Mouse (Mus musculus) brain, embryonic 18.5 days (tissue): ENCODE measurements around the gene Clta.
"Not testable (repeated sequence)": the region's sequence is repeated elsewhere in the genome, so short reads cannot be mapped to it uniquely, and the experiment has no call there.

Source experiments
- DNase-seq: peaks from one replicate; pipeline ENCODE4 v3.0.0-alpha.2; 2012; ENCODE audit warnings: low read depth, low spot score

Clta gene

DNA sequence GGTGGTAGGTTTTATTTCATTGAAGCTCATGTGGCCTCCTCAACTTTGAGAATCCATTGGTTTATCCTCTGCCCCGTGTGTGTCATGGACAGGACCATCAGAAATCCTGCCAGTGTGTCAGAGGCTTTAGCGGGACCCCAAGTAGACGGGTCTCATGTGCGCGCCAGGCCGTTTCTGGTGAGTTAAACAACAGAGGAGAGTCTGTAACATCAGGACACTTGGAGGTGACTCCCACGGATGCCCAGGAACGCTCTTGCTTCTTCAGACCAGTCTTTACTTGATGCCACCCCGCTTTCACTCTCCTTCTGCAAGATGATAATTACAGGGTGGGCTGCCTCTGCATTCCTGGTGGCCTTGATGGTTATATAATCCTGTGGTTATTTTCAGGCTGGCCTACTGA is 19.4 kb downstream of the Clta start:
- no peak for DNase-seq

DNA sequence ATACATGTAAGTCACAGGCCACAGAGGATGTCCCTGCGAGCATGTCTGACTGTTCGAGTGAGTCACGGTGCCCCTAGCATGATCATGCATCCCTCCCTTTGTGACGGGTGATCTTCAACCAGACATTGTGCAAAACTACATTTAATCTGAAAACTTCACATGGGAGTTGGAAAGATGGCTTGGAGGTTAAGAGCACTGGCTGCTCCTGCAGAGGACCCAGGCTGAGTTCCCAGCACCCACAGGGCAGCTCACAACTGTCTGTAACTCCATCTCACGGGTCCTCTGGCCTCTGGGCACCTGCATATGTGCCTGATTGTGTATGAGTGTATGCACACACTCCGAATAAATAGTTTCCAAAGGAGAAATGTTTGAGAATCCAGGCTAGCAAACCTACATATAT is 20.0 kb downstream of the Clta start:
- no peak for DNase-seq

DNA sequence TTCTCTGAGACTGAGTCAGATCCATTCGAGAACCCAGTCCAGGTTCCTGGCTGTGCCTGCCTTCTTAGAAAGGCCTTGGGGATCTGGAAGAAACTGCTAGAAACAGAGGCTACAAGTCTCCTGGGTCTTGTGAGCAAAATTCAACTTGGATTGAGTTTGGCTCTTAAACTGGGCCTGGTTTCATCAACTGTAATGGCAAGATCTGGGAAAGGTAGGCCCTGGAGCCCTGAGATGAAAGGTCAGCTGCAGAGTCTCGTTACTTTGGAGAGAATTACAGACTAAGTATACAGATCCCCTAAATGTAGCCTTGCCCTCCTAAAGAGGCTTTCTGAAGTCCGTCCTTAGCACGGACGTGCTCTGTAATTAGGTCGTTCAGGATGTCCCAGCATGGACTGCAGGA is 21.3 kb downstream of the Clta start:
- DNase-seq: no peak

DNA sequence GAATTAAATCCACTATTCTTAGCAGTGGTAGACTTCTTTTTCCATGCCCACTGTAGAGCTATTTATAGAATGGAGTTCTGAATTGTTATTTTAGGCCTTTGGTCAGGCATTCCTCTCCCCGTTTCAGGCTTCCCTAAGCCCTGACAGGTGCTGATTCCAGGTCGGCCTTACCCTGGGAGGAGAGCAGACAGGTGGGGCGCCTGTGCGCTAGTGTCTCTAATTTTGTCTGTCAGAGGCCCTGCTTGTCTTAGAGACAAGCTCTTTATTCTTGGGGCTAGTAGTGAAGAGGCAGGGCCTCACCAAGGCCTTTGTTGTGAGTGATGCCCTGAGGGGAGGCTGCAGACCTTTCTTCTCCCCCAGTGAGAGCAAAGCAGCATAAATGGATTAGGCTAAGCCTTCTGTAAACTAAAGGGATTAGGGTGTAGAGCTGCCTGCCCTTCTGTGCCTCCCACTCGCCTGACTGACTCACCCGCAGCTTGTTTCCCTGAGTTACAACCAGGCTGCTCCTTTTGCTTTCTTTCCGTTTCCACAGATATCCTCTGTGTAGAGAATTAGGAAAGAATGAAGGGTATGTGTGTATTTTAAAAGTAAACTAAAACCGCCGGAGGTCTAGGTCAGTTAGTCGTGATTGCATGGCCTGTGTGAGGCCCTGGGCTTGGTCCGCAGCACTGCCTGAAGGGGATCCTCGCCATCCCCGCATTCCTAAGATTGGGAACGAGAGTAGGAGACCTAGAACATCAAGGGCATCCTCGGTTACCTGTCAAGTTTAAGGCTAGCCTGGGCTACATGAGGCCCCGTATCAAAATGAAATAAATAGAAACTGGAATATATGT is 24.3 kb downstream of the Clta start:
- DNase-seq: no peak

DNA sequence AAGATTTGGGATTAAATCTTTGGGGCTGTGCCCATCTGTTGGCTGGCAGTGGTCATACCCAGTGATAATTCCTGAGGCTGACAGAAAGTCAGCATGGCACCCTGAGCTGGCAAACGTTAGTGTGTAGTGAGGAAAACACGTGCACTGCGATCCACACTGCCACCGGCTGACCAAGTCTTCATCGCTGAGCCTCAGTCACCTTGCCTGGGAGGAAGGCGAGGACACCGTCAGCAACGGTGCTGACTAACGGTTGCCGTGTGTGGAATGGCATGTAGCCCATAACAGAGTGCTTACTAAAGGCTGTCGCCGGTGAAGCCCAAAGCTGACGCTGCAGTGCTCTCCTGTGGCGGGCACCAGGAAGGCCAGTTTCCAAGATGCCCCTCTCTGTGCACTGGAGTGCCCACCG is 25.4 kb downstream of the Clta start:
- no peak for DNase-seq

DNA sequence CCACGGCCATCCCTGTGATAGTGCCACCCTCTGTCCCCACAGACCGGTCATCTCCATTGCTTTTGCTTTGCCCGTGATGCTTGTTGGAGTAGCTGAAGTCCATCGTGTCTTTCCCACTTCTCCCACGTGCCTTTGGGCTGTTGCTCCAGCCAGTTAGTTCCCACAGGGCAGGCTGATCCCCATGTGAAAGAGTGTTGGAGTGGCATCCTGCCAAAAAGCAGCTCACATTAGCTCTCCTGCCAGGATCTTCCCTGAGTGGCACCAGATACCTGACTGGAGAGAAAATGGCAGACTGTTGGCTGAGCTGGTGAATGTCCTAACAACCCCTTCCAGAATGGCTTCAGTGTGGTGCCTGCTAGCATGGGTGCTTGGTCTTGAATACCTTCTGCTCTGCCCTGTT is 27.3 kb downstream of the Clta start:
- DNase-seq: no peak

DNA sequence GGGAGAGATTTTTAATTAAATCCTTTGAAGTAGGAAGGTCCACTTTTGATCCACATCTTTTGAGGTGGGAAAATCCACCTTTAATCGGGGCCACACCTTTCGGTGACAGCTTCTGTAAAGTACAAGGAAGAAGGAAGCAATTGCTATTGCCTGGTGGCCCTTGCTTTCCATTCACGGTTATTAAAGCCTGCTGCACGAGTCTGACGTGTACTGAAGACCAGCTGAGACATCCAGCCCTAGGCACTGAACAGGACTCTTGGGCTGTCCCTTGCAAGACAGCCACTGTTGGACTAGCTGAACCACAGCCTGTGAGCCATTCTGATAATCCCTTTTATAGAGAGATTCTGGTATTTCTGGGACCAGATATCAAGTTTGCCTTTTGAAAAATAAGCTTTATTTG is 32.2 kb downstream of the Clta start:
- no peak for DNase-seq

DNA sequence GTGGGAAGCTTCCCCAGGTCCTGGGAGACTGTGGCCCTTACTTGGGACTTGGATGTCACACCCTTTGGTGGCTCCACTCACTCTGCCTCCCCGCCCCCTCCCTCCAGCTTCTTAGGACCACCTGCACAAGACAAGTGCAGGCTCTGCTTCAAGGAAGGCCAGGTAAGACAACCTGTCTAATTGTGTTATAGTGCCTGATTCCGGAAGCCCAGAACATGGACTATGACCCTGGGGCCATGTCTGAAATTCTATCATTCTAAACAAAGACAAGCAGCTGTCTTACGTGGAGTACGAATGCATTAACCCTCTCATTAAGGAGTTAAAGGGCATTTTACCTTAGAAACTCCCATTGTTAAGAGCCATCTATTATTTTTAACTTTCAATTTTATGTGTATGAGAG is 36.5 kb downstream of the Clta start:
- DNase-seq: no peak

DNA sequence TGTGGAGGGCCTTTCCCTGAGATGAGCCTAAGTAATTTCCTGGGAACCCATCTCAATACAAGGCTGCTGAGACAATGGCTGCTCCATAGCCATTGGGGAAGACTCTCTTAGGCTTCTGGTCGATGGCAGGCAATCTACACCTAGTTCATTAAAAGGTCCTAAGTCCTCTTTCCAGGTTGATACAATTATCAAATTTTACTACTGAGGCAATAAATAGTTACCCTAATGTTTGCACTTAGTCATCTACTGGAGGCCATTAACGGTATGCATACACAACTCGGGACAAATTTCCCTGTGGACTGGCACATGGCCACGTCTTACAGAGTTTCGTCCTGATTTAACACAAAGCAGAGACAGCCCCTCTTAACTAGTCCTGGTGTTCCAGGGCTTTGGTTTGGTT is 38.2 kb downstream of the Clta start:
- no peak for DNase-seq

DNA sequence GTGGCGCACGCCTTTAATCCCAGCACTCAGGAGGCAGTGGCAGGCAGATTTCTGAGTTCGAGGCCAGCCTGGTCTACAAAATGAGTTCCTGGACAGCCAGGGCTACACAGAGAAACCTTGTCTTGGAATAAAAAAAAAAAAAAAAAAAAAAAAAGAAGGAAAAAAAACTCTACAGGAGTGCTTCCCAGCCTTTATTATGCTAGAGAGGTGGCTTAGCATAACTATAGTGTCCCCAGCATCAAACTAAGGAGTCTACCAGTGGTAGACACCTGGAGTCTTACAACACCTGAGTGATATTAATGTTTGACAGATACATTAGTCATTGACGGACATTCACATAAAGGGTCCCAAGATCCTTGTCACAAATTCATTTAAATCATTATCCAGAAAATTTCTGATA is 38.9 kb downstream of the Clta start:
- DNase-seq: not testable (repeated sequence)

DNA sequence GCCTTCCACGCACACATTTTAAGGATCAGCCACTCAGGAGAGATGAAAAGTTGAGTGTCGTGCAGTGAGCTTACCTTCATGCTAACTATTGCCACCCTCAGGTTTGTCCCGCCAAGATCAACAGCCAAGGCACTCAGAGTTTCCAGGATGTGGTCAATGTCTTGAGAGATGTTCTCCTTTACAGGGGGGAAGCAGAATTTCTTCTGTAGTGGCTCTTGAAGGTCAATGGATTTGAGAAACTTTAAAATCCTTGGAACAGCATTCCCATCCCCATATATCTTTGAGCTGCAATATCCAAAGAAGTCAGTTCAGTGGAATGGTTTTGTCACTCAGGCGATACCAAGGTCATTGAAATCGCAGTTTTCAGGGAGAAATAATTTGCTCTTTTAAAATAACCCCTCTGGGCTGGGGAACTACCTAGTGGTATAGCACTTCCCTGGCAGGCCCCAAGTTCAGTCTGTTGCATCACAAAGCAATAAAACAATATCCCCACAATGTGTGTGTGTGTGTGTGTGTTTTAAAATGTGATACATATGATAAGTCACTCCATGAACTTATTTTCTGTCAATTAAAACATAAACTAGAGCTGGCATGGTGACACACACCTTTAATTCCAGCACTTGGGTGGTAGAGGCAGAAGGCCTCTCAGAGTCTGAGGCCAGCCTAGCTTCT is 40.6 kb downstream of the Clta start:
- DNase-seq: no peak

DNA sequence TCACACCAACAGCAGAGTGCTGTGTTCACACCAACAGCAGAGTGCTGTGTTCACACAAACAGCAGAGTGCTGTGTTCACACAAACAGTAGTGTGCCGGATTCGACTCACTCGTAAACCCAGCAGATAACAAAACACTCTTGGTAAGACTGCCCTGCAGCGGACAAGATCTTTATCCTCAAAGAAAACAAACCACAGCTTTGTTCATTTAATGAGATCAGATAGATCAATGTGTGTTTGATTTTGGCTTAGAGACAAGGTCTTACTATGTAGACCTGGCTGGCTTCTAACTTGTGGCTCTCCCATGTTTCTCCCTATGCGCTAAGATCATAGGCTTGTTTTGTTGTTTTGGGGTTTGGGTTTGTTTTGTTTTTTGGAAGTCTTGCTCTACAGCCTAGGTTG is 41.8 kb downstream of the Clta start:
- DNase-seq: no peak

DNA sequence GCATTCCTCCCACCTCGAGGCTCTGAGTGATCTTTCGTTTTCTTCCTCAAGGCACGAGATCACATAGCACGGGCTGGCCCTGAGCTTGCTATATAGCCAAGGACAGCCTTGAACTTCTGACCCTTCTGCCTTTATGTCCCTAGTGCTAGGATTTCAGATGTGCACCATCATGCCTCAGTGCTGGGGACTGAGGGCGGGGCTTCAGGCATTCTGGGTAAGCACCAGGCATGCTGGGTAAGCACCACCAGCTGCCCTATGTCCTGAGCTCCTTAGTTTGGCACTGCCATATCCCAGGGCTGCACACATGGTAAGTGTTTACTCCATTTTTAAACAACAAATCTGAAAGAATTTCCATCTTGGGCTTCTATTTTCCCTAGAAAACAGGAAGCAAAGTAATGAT is 45.6 kb downstream of the Clta start:
- DNase-seq: no peak

DNA sequence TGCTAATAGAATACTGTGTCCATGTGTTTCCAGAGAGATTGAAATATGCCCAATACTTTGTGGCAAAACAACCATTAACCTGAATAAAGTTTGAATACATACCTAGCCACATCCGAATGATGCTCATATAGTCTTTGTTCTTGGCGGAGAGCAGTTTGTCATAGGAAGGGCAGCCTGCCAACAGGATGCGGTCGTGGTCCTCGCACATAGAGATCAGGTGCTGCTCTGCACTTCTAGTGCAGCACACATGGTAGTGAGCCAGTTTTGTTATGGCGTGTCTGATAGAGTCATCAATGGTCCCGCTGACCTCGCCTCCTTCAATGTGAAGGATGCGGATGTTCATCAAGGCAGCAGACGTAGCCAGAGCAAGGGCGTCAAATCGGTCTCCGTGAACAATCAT is 55.4 kb downstream of the Clta start:
- no peak for DNase-seq

DNA sequence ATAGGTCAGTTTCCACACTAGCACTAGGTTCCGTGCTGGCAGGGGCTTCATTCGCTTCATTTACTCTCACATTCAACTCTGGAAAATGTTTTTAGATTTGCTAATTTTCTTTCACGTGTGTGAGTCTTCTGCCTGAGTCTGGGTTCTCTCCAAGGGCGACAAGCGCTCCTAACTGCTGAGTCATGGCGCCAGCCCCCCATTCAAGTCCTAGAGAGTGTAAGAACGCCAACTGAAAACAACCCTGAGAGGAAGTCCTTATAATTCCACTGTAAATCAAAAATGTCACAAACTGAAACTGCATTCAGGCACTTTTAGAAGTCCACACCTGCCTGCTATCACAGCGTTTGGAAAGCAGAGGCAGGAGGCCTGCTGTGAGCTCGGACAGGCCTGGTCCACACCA is 57.8 kb downstream of the Clta start:
- no peak for DNase-seq

DNA sequence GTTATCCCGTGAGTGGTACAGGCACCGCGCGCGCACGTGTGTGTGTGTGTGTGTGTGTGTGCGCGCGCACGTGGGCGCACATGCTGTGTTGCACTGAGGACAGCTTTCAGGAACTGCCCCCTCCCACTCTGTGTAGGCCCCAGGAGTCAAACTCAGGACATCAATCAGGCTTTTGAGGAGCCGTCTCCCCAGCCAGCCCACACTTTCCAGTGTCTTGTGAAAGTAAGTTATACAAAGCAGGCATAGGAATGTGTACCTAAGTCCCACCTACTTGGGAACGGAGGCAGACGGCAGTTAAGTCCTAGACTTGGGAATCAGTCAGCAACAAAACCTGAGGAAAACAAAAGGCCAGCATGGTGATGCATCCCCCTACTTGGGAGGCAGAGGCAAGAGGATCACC is 58.6 kb downstream of the Clta start:
- no peak for DNase-seq

DNA sequence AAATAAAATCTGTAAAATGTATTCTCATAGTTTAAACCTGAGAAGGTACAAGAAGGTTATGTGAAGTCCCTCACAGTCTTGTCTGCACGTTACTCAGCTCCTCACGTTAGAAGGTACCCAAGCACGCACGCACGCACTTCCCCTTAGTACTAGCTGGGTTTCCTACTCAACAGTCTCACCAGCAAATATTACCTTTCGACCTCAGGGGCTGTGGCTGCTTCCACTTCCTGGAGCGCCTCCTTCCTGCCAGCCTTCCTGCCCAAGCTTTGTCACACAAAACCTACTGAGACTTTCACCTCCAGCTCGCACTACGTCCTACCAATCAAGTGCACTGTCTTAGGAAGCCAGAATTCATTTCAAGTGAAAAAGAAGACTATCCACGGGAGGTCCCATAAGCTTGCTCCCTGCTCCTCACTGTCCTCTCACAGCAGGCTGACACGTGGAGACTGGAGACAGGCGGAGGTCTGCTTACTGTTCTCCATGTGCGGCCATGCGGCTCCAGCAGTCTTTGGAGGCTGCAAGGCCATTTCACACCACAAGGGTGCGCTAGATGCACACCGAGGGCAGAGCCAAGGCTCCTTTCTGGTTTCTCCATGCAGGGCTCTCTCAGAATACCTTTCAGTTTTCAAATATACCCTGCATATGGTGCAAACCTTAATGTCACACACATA is 61.2 kb downstream of the Clta start:
- DNase-seq: peak; percentile 22

DNA sequence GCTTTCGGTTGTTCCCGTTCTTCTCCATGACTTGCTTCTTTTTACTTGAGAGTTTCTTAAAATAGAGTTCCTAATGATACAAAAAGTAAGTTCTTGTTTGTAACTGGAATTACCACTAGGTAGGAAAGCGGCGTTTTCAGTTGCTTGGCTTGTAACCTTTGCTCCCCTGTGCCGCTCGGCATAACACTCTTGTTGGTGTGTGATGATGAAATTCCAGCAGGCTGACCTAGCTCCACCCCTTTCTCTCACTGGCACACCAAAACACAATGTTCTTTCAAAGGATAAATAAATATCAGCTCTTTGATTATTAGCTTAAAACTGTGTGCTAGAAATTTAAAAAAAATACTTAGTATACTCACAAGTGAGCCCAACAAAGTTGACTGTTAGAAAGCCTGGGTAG is 62.6 kb downstream of the Clta start:
- DNase-seq: no peak

DNA sequence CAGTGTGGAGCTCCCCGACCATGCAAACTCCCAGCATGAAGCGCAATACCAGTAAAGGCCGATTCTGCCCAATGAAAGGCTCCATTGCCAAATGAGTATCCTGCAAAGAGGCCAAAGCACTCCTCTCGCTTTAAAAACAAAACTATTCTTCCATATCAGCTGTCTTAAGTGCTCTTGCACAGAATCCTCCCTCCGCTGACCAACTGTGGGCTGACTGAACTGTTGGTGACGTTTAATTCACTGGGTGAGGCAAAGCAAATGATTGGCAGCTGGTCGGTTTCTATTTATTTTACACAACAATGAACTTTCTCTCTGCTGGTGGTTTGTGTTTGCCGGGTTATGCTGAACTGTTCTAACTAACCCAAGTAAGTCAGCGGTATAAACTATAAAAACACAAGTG is 64.5 kb downstream of the Clta start:
- no peak for DNase-seq

DNA sequence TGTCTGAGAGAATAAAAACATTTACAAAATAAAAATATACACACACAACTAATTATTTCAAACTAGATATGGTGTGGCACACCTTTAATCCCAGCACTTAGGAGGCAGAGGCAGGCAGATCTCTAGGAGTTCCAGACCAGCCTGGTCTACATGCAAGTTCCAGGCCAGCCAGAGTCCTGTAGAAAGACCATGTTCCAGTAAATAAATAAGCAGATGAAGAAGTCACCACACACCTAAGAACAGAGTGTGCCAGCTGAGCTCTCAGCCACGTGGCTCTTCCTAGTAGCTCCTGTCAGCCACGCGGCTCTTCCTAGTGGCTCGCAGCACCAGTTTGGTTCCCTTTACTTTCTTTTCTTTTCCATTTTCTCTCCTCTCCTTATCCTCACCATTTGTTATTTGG is 65.2 kb downstream of the Clta start:
- no peak for DNase-seq

DNA sequence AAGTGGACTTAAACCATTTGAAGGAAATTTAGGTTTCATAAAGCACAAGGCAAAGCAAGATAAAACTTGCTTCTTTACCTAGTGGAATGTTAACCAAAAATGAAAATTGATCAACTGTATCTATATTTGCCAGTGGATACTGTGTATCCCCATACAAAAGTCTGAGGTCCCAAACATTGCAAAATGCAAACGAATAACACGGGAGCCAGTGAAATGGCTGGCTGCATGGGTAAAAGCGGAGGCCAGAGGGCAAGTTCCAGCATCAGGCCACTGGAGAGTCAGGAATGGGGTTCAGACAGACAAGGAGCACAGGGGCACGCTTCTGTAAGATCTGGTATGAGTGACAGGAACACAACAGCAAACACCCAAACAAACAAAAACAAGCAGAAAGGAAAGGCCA is 66.4 kb downstream of the Clta start:
- no peak for DNase-seq

DNA sequence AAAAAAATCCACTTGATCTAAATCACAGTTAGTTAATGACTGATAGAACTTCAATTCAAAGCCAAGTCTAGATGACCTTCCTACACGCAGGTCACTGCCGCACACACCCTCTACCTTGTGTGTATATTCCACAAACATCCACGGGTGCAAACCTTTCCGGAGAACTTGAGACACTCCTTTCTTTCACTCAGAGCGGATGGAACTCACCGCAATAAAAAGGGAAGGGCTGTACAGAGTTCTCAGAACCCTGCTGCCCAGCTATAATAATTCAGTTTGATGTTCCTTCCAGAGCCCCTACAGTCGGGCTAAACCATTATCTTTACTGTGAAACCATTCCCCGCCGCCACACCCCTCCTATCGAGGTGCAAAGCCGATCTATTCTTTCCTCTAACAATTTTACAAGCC is 67.5 kb downstream of the Clta start:
- peak; percentile 3 for DNase-seq
